Mouse (Mus musculus) heart, postnatal 0 days (tissue): Measurements from ENCODE around the gene Tmub2. TPM values are rescaled to one million over a fixed set of nuclear protein-coding genes. Genes with fewer than 3 reads are reported as not detected.

ENCODE experiments used
- ATAC-seq: fragments of 200-750 bp; cut with Nextera tagmentation; 2 replicates; pipeline ENCODE4 v1.8.0; 2017; ENCODE audit warnings: low read depth, moderate number of reproducible peaks, moderate library complexity; ENCODE audit not compliant: insufficient read depth
- DNase-seq: peaks from one replicate; pipeline ENCODE4 v3.0.0-alpha.2; 2016; ENCODE audit warnings: low spot score
- H3K27ac ChIP-seq: fragments of 300-500 bp; sonication (generic); 2 replicates; pipeline ENCODE4 v1.5.1; 2014; ENCODE audit warnings: low read depth, mild to moderate bottlenecking
- H3K27me3 ChIP-seq: fragments of 300-500 bp; sonication (generic); 2 replicates; pipeline ENCODE4 v1.6.1; 2014; ENCODE audit warnings: low read length, mixed read lengths; ENCODE audit not compliant: control insufficient read depth, insufficient read depth
- H3K36me3 ChIP-seq: fragments of 300-500 bp; sonication (generic); replicated peaks from 2 replicates; pipeline ENCODE4 v1.6.1; 2014; ENCODE audit warnings: low read length, mixed read lengths; ENCODE audit not compliant: control insufficient read depth, insufficient read depth
- H3K4me1 ChIP-seq: fragments of 300-500 bp; sonication (generic); 2 replicates; pipeline ENCODE4 v1.6.1; 2014; ENCODE audit warnings: antibody characterized with exemption; ENCODE audit not compliant: control insufficient read depth, insufficient read depth
- H3K4me2 ChIP-seq: fragments of 300-500 bp; sonication (generic); 2 replicates; pipeline ENCODE4 v1.6.1; 2014; ENCODE audit warnings: low read depth, mild to moderate bottlenecking, low read length, moderate library complexity
- H3K4me3 ChIP-seq: fragments of 300-500 bp; sonication (generic); 2 replicates; pipeline ENCODE4 v1.5.1; 2014; ENCODE audit warnings: low read depth, low read length
- H3K9ac ChIP-seq: fragments of 300-500 bp; sonication (generic); replicated peaks from 2 replicates; pipeline ENCODE4 v1.6.1; 2014; ENCODE audit warnings: low read depth, low read length, mixed read lengths
- H3K9me3 ChIP-seq: fragments of 300-500 bp; sonication (generic); replicated peaks from 2 replicates; pipeline ENCODE4 v1.6.1; 2016; ENCODE audit warnings: low read length; ENCODE audit not compliant: control insufficient read depth
- CTCF ChIP-seq: IDR thresholded peaks from 2 replicates; pipeline ENCODE4 v1.5.1; 2016; ENCODE audit warnings: antibody characterized with exemption, control low read depth, low read depth
- EP300 ChIP-seq: IDR thresholded peaks from 2 replicates; pipeline ENCODE4 v1.6.1; 2016; ENCODE audit warnings: antibody characterized with exemption, low read depth
- WGBS: fragments of 180-500 bp; shearing (Covaris S2); extraction: QIAGEN DNeasy Blood & Tissue Kit; methylation state at CpG from one replicate; pipeline ENCODE4 v1.1.7; 2014; 5-methylcytosine and 5-hydroxymethylcytosine counted together
- polyA plus RNA-seq: library from polyadenylated mRNA; unstranded; fragments of >200 nt; fragmentation: Nextera tagmentation; extraction: Ambion mirVana; gene quantifications from 2 replicates; pipeline ENCODE4 v1.2.1, GENCODE M21; 2015
- total RNA-seq: library from RNA; depleted of rRNA; stranded (reverse); fragments of >200 nt; gene quantifications from 2 replicates; pipeline ENCODE4 v1.2.3, GENCODE M21; 2014; ENCODE audit warnings: low replicate concordance

Gene Tmub2
- total and polyA plus RNA-seq, 2 experiments from 2014 or later, result 29.8 to 57.4 TPM

GRCm38 (mm10) chr11:102317901-102318575 lies 33.3 kb downstream of the Tmub2 start:
- 0% methylated on average over 46 of the region's 77 CpGs for WGBS
- Histone ChIP-seq H3K4me2 (peak overlapping the region; percentile 84), H3K27me3 (no peaks in the 10 kb centered on the region), H3K36me3 (peaks cover 23% of the 10 kb centered on the region), H3K4me3 (peak overlapping the region; percentile 90), H3K27ac (peak overlapping the region; percentile 98), H3K9me3 (no peaks in the 10 kb centered on the region), H3K4me1 (peaks cover 5% of the 10 kb centered on the region; the same call in 1 of the 2 replicates), H3K9ac (peak overlapping the region; percentile 97)
- DNase-seq (peak; percentile 69), ATAC-seq (peak; percentile 45)
- TF ChIP-seq CTCF (no peak), EP300 (no peak)

GRCm38 (mm10) chr11:102318576-102319409 lies 34.1 kb downstream of the Tmub2 start:
- Histone ChIP-seq H3K9ac (peak overlapping the region; percentile 97), H3K4me1 (peaks cover 5% of the 10 kb centered on the region; the same call in 1 of the 2 replicates), H3K4me3 (peak overlapping the region; percentile 90), H3K9me3 (no peaks in the 10 kb centered on the region), H3K36me3 (peaks cover 16% of the 10 kb centered on the region), H3K27me3 (no peaks in the 10 kb centered on the region), H3K4me2 (peak overlapping the region; percentile 84), H3K27ac (peak overlapping the region; percentile 98)
- peak; percentile 31 for DNase-seq
- no peak for TF ChIP-seq EP300
- no peak for TF ChIP-seq CTCF
- under 1% methylated on average over 69 of the region's 84 CpGs for WGBS
- ATAC-seq, result peak; percentile 14; the same call in 1 of the 2 replicates

- WGBS, result 0% methylated on average over 24 of the region's 25 CpGs
- H3K4me2 ChIP-seq, result peak within 1 kb of the TSS; percentile 84
- H3K4me3 ChIP-seq, result peak within 1 kb of the TSS; percentile 90
- ATAC-seq (peak; percentile 10; the same call in 1 of the 2 replicates), DNase-seq (peak; percentile 79)
- peak within 1 kb of the TSS; percentile 97 for H3K9ac ChIP-seq
- peaks cover 10% of the 10 kb centered on the region for H3K36me3 ChIP-seq
- no peaks in the 10 kb centered on the region for H3K9me3 ChIP-seq
- H3K27ac ChIP-seq, result peak within 1 kb of the TSS; percentile 98
- H3K4me1 ChIP-seq, result peaks cover 5% of the 10 kb centered on the region; the same call in 1 of the 2 replicates
- TF ChIP-seq EP300, result no peak
- no peak for TF ChIP-seq CTCF
- no peaks in the 10 kb centered on the region for H3K27me3 ChIP-seq
Measured at GRCm38 (mm10) chr11:102319410-102319792, 34.7 kb downstream of the Tmub2 start, which contains the start of gene Ubtf. Ubtf (minus strand) TSS chr11:102319742.

- H3K36me3 ChIP-seq, result peaks cover 3% of the 10 kb centered on the region; the same call in 1 of the 2 replicates
- H3K27ac ChIP-seq, result peak overlapping the region; percentile 98
- no peaks in the 10 kb centered on the region for H3K9me3 ChIP-seq
- no peak for TF ChIP-seq CTCF
- no peak for TF ChIP-seq EP300
- peaks cover 5% of the 10 kb centered on the region; the same call in 1 of the 2 replicates for H3K4me1 ChIP-seq
- peak overlapping the region; percentile 90 for H3K4me3 ChIP-seq
- peak overlapping the region; percentile 84 for H3K4me2 ChIP-seq
- DNase-seq (peak; percentile 87), ATAC-seq (no peak)
- under 1% methylated on average over 38 of the region's 38 CpGs for WGBS
- H3K27me3 ChIP-seq, result no peaks in the 10 kb centered on the region
- peak overlapping the region; percentile 97 for H3K9ac ChIP-seq
Measured at GRCm38 (mm10) chr11:102319941-102320685, 35.4 kb downstream of the Tmub2 start.

- peak overlapping the region; percentile 98 for H3K27ac ChIP-seq
- no peaks in the 10 kb centered on the region for H3K9me3 ChIP-seq
- H3K9ac ChIP-seq, result peak overlapping the region; percentile 97
- peak overlapping the region; percentile 84 for H3K4me2 ChIP-seq
- H3K36me3 ChIP-seq, result no peaks in the 10 kb centered on the region
- ATAC-seq (peak; percentile 10; the same call in 1 of the 2 replicates), DNase-seq (peak; percentile 78)
- peaks cover 5% of the 10 kb centered on the region; the same call in 1 of the 2 replicates for H3K4me1 ChIP-seq
- peak overlapping the region; percentile 90 for H3K4me3 ChIP-seq
- TF ChIP-seq CTCF (no peak), EP300 (no peak)
- 6% methylated on average over 10 of the region's 10 CpGs for WGBS
- H3K27me3 ChIP-seq, result no peaks in the 10 kb centered on the region
Measured at GRCm38 (mm10) chr11:102320686-102321005, 35.9 kb downstream of the Tmub2 start.
